Mouse (Mus musculus): Measurements from ENCODE around the gene Ankrd54.

- TF ChIP-seq EP300 (IDR thresholded peaks at IDR 0.05; ENCODE audit: low read depth) (no peak), CTCF (IDR thresholded peaks at IDR 0.05; ENCODE audit: low read depth) (no peak)
Observed at GRCm38 (mm10) chr15:79007059-79007458, 55.6 kb downstream of the Ankrd54 start.
